Mouse (Mus musculus): ENCODE results near the gene Cmtm8.

DNA sequence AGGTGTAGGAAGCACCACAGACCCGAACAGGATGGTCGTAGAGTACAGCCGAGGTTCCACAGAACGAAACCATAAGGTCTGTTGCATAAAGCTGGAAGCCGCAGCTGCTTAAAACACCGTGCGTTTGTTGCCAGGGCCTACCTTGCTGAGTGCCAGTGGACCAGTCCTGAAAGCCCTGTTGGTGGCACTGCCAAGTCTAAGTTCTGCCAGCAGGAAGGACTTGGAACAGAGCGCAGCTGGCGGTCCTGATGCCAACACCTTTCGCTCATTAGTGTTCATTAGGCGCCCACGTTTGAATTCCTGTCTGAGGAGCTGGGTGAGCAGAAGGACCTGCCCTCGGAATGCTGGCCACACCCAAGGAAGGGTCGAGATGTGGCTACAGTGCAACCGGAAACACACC, 9.4 kb upstream of the Cmtm8 start:
- TF ChIP-seq CTCF (IDR thresholded peaks at IDR 0.05; ENCODE audit: insufficient read depth, low read length) (no peak), POLR2A (IDR thresholded peaks at IDR 0.05; ENCODE audit: borderline replicate concordance, extremely low read depth, low read depth, low read length) (no peak)

All from lung, adult 2 months (tissue).